Mouse (Mus musculus) cortical plate, adult 2 months (tissue): Measurements from ENCODE around the gene Upk2. TPM values are rescaled to one million over a fixed set of nuclear protein-coding genes. Genes with fewer than 3 reads are reported as not detected.

Experiments
- H3K27ac ChIP-seq: fragments of 200-500 bp; 2 replicates; pipeline ENCODE4 v1.5.1; 2012; ENCODE audit warnings: low read length, control low read depth, inconsistent platforms; ENCODE audit not compliant: insufficient read depth
- H3K4me1 ChIP-seq: fragments of 200-500 bp; 2 replicates; pipeline ENCODE4 v1.6.1; 2011; ENCODE audit warnings: low read length; ENCODE audit not compliant: control insufficient read depth, insufficient read depth
- H3K4me3 ChIP-seq: fragments of 200-500 bp; 2 replicates; pipeline ENCODE4 v1.5.1; 2011; ENCODE audit warnings: mild to moderate bottlenecking, low read length, control low read depth; ENCODE audit not compliant: insufficient read depth
- CTCF ChIP-seq: fragments of 200-500 bp; IDR thresholded peaks from 2 replicates; pipeline ENCODE4 v1.5.1; 2011; ENCODE audit warnings: mild to moderate bottlenecking, control low read depth, low read length; ENCODE audit not compliant: insufficient read depth; ENCODE audit errors: extremely low read depth
- POLR2A ChIP-seq: fragments of 200-500 bp; IDR thresholded peaks from 2 replicates; pipeline ENCODE4 v1.6.1; 2011; ENCODE audit warnings: mild to moderate bottlenecking, low read length, control low read depth; ENCODE audit not compliant: insufficient read depth; ENCODE audit errors: extremely low read depth
- polyA plus RNA-seq: library from polyadenylated mRNA; depleted of rRNA; stranded (reverse); fragments of >200 nt; gene quantifications from 2 replicates; pipeline ENCODE4 v1.2.3, GENCODE M21; 2012

The Upk2 gene
- polyA plus RNA-seq, 1 experiment, result not detected

GRCm38 (mm10) chr9:44483041-44483509 is 28.3 kb upstream of the Upk2 start:
- Histone ChIP-seq H3K27ac (peak overlapping the region; percentile 88), H3K4me3 (peak overlapping the region; percentile 95), H3K4me1 (peaks cover 16% of the 10 kb centered on the region)
- TF ChIP-seq CTCF (no peak), POLR2A (no peak)

- Histone ChIP-seq H3K4me3 (peak within 1 kb of the TSS; percentile 95), H3K27ac (peak within 1 kb of the TSS; percentile 88), H3K4me1 (peaks cover 15% of the 10 kb centered on the region)
- peak; percentile 76; the same call in 1 of the 2 replicates for TF ChIP-seq POLR2A
- peak; percentile 27; the same call in 1 of the 2 replicates for TF ChIP-seq CTCF
Observed at GRCm38 (mm10) chr9:44482552-44482951, 27.8 kb upstream of the Upk2 start, which contains the start of gene Bcl9l. Gene Bcl9l (plus strand): TSS chr9:44482825.

- peaks cover 12% of the 10 kb centered on the region for H3K4me1 ChIP-seq
- H3K4me3 ChIP-seq, result peak overlapping the region; percentile 95
- H3K27ac ChIP-seq, result peak overlapping the region; percentile 88; the same call in 1 of the 2 replicates
- no peak for TF ChIP-seq CTCF
- no peak for TF ChIP-seq POLR2A
Observed at GRCm38 (mm10) chr9:44482112-44482511, 27.3 kb upstream of the Upk2 start.

- Histone ChIP-seq H3K27ac (peak overlapping the region; percentile 96), H3K4me3 (peak overlapping the region; percentile 78), H3K4me1 (peaks cover 1% of the 10 kb centered on the region; the same call in 1 of the 2 replicates)
- TF ChIP-seq CTCF (peak; percentile 88), POLR2A (peak; percentile 75)
Observed at GRCm38 (mm10) chr9:44479628-44480428, 25.1 kb upstream of the Upk2 start.

- H3K4me3 ChIP-seq, result peak overlapping the region; percentile 78
- H3K4me1 ChIP-seq, result no peaks in the 10 kb centered on the region
- peak overlapping the region; percentile 96 for H3K27ac ChIP-seq
- no peak for TF ChIP-seq CTCF
- TF ChIP-seq POLR2A, result no peak
Observed at GRCm38 (mm10) chr9:44478959-44479605, 24.3 kb upstream of the Upk2 start.

GRCm38 (mm10) chr9:44478229-44478921 is 23.6 kb upstream of the Upk2 start:
- TF ChIP-seq CTCF, result no peak
- TF ChIP-seq POLR2A, result no peak
- Histone ChIP-seq H3K4me3 (peak overlapping the region; percentile 78), H3K4me1 (no peaks in the 10 kb centered on the region), H3K27ac (peak overlapping the region; percentile 2; the same call in 1 of the 2 replicates)

- TF ChIP-seq CTCF (peak; percentile 70), POLR2A (no peak)
- no peaks in the 10 kb centered on the region for H3K4me1 ChIP-seq
- H3K27ac ChIP-seq, result no peak overlapping the region
- H3K4me3 ChIP-seq, result peak overlapping the region; percentile 78
Observed at GRCm38 (mm10) chr9:44477339-44478228, 22.8 kb upstream of the Upk2 start.

- Histone ChIP-seq H3K27ac (no peak overlapping the region), H3K4me1 (no peaks in the 10 kb centered on the region), H3K4me3 (no peak overlapping the region)
- peak; percentile 22; the same call in 1 of the 2 replicates for TF ChIP-seq CTCF
- TF ChIP-seq POLR2A, result no peak
Observed at GRCm38 (mm10) chr9:44475936-44476335, 21.2 kb upstream of the Upk2 start.
